Mouse (Mus musculus) layer of hippocampus, postnatal 36 days (tissue): ENCODE measurements around the gene Tfb1m. TPM values are rescaled to one million over a fixed set of nuclear protein-coding genes. Genes with fewer than 3 reads are reported as not detected.

Experiments used
- total RNA-seq, 2 experiments: library from RNA; stranded (reverse); gene quantifications; 2 replicates each; pipeline ENCODE4 v1.2.3; 2021

The Tfb1m gene
- total RNA-seq, 2 experiments from 2014 or later = 5.9 TPM

Other genes with a start within 250 kb of the Tfb1m start
- 10 to 100 TPM; 36.8 to 43.9 TPM for gene Tiam2, start 231.2 kb downstream of the Tfb1m start, total RNA-seq
- gene Cldn20, start 25.2 kb downstream of the Tfb1m start, total RNA-seq = under 1 TPM in 1 of 2 experiments, not detected in 1; 0.77 TPM
- not detected for gene Nox3, start 138.5 kb upstream of the Tfb1m start, total RNA-seq